Mouse (Mus musculus) cerebellum, adult 2 months (tissue): Measurements from ENCODE around the gene Pdzd2.

Source experiments
- CTCF ChIP-seq: fragments of 200-500 bp; IDR thresholded peaks from 2 replicates; pipeline ENCODE4 v1.5.1; 2011; ENCODE audit warnings: low read depth, mild to moderate bottlenecking, control low read depth, low read length, moderate library complexity, borderline replicate concordance; ENCODE audit not compliant: insufficient read depth
- POLR2A ChIP-seq: fragments of 200-500 bp; IDR thresholded peaks from 2 replicates; pipeline ENCODE4 v1.6.1; 2011; ENCODE audit warnings: low read length, control low read depth, borderline replicate concordance; ENCODE audit not compliant: insufficient read depth

DNA sequence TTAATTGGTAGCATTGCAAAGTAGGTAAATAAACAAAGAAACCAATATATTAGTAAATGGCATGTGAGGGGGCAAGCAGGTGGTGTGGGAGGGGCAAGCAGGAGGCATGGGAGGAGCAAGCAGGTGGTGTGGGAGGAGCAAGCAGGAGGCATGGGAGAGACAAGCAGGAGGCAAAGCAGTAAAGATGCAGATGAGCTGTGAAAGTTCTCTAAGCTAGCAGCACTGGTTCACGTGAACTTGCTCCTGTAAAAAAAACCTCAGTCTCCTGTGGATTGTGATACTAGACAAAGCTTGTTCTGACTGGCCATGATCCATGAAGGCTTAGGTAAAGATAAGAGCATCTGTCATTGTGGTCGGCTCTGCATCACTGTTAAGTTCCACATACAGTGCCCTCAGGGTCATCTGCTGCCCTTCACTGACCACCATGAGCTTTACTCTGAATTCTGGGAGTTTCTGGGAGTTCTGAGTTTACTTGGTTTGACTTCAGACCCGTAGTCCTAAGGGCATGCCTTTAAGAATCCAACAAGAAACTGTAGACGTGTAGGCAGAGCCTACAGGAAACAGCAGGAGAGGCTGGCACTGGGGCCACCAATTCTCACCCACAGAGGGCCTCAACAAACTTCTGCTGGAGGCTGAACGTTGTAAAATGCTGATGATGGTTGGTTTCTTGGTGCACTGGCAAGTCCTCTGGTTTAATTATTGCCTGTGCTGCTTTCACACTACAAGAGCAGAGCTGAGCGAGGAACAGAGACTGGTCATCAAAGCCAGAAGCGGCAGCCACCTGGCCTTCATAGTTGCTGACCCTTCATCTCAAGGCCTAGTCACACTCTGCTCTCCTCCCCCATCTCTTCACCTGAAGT is 309.9 kb downstream of the Pdzd2 start:
- TF ChIP-seq POLR2A = no peak
- TF ChIP-seq CTCF = no peak
